In genomic region chr2:168169800-168170113, GRCm38 (mm10) we compare ENCODE assay signal across 8 mouse cellular contexts. TPM values are rescaled to one million over a fixed set of nuclear protein-coding genes. Genes with fewer than 3 reads are reported as not detected.
A peak's percentile ranks its signal among the peaks of the same experiment; 100 is the strongest.
DNase-seq lines count a peak whose midpoint lies in the region; ATAC-seq lines count a peak whose summit lies in the region.

No protein-coding gene starts in this region.

- WGBS in midbrain, embryonic 10.5 days = 1% methylated on average over 9 of the region's 9 CpGs
- WGBS in midbrain, embryonic 16.5 days = 4% methylated on average over 9 of the region's 9 CpGs
- WGBS in limb, embryonic 13.5 days = 1% methylated on average over 9 of the region's 9 CpGs
- WGBS in neural tube, embryonic 13.5 days = 7% methylated on average over 9 of the region's 9 CpGs

- ATAC-seq in midbrain, embryonic 16.5 days = no peak
- peak; percentile 53 for ATAC-seq in erythroblast, adult 5-6 weeks (replicated peaks; ENCODE audit: low FRiP score, poor library complexity, severe bottlenecking)
- no peak; the same call in 1 of the 2 replicates for ATAC-seq in limb, embryonic 13.5 days (ENCODE audit: low FRiP score, low read depth)
- ATAC-seq in neural tube, embryonic 13.5 days (ENCODE audit: low read depth) = 0 out of 2 replicates have a peak, but pooled peaks have one; percentile 4

- no peaks in the 10 kb centered on the region for H3K9me3 ChIP-seq in midbrain, embryonic 10.5 days (replicated peaks)
- H3K9me3 ChIP-seq in midbrain, embryonic 16.5 days (replicated peaks; ENCODE audit: control insufficient read depth, low read length, poor library complexity, severe bottlenecking) = no peaks in the 10 kb centered on the region
- no peaks in the 10 kb centered on the region for H3K9me3 ChIP-seq in limb, embryonic 13.5 days
- no peaks in the 10 kb centered on the region for H3K9me3 ChIP-seq in neural tube, embryonic 13.5 days

- peak overlapping the region; percentile 32 for H3K4me3 ChIP-seq in midbrain, embryonic 10.5 days
- H3K4me3 ChIP-seq in midbrain, embryonic 16.5 days (ENCODE audit: low read depth, low read length) = no peak overlapping the region
- H3K4me3 ChIP-seq in limb, embryonic 13.5 days = 0 out of 2 replicates have a peak overlapping the region, but pooled peaks have one; percentile 8
- H3K4me3 ChIP-seq in neural tube, embryonic 13.5 days = no peak overlapping the region

- peaks cover 41% of the 10 kb centered on the region for H3K4me1 ChIP-seq in midbrain, embryonic 10.5 days
- peaks cover 7% of the 10 kb centered on the region for H3K4me1 ChIP-seq in midbrain, embryonic 16.5 days (ENCODE audit: control insufficient read depth, insufficient read depth, low read length)
- H3K4me1 ChIP-seq in limb, embryonic 13.5 days = peaks cover 41% of the 10 kb centered on the region
- H3K4me1 ChIP-seq in neural tube, embryonic 13.5 days (replicated peaks) = peaks cover 26% of the 10 kb centered on the region

- peak overlapping the region; percentile 67 for H3K27ac ChIP-seq in midbrain, embryonic 10.5 days (replicated peaks)
- no peak overlapping the region for H3K27ac ChIP-seq in midbrain, embryonic 16.5 days (ENCODE audit: low read length)
- peak overlapping the region; percentile 96 for H3K27ac ChIP-seq in limb, embryonic 13.5 days
- H3K27ac ChIP-seq in neural tube, embryonic 13.5 days (replicated peaks) = 0 out of 2 replicates have a peak overlapping the region, but pooled peaks have one; percentile 18

- peaks cover 7% of the 10 kb centered on the region; the same call in 1 of the 2 replicates for H3K36me3 ChIP-seq in midbrain, embryonic 10.5 days
- H3K36me3 ChIP-seq in midbrain, embryonic 16.5 days (ENCODE audit: control insufficient read depth, insufficient read depth, low read length) = no peaks in the 10 kb centered on the region
- H3K36me3 ChIP-seq in limb, embryonic 13.5 days = peaks cover 9% of the 10 kb centered on the region; the same call in 1 of the 2 replicates
- H3K36me3 ChIP-seq in neural tube, embryonic 13.5 days = peaks cover 8% of the 10 kb centered on the region; the same call in 1 of the 2 replicates

- no peak overlapping the region for H3K4me2 ChIP-seq in midbrain, embryonic 16.5 days (ENCODE audit: low read length)
- H3K4me2 ChIP-seq in limb, embryonic 13.5 days (replicated peaks) = peak overlapping the region; percentile 55
- H3K4me2 ChIP-seq in neural tube, embryonic 13.5 days = peak overlapping the region; percentile 18

- H3K9ac ChIP-seq in midbrain, embryonic 16.5 days (ENCODE audit: low read depth, low read length) = no peak overlapping the region
- peak overlapping the region; percentile 31; the same call in 1 of the 2 replicates for H3K9ac ChIP-seq in limb, embryonic 13.5 days
- no peak overlapping the region for H3K9ac ChIP-seq in neural tube, embryonic 13.5 days

- no peaks in the 10 kb centered on the region for H3K27me3 ChIP-seq in midbrain, embryonic 10.5 days (ENCODE audit: low read depth, poor library complexity, severe bottlenecking)
- no peaks in the 10 kb centered on the region for H3K27me3 ChIP-seq in midbrain, embryonic 16.5 days (ENCODE audit: control insufficient read depth, insufficient read depth, low read depth, low read length)
- H3K27me3 ChIP-seq in limb, embryonic 13.5 days = no peaks in the 10 kb centered on the region
- H3K27me3 ChIP-seq in neural tube, embryonic 13.5 days = no peaks in the 10 kb centered on the region

- no peak for DNase-seq in midbrain, embryonic 10.5 days (ENCODE audit: low spot score)
- no peak for DNase-seq in ovary, postnatal 36 days (ENCODE audit: low spot score)
- no peak for DNase-seq in cerebellum, adult 9-11 months
- no peak for DNase-seq in embryo, embryonic 11 days

RNA-seq across cellular contexts. Expression of gene Adnp, which starts 37.2 kb away (rescaled TPM):
- 1.7 and 2.5 TPM in 2 replicates for polyA plus RNA-seq in midbrain, embryonic 10.5 days (2016; fragmentation: Nextera tagmentation; extraction: Ambion mirVana)
- polyA plus RNA-seq in midbrain, embryonic 16.5 days (2015; fragmentation: Nextera tagmentation; extraction: Ambion mirVana) = 2.7 and 2.8 TPM in 2 replicates
- total RNA-seq in erythroblast, adult 5-6 weeks (2015; ENCODE audit: low replicate concordance) = 10.6 and 12.7 TPM in 2 replicates
- total RNA-seq in erythroblast, adult 5-6 weeks (2017; ENCODE audit: low replicate concordance) = 0.17 and 5.4 TPM in 2 replicates
- 3.1 and 4.1 TPM in 2 replicates for polyA plus RNA-seq in limb, embryonic 13.5 days (2015; fragmentation: Nextera tagmentation; extraction: Ambion mirVana)
- polyA plus RNA-seq in neural tube, embryonic 13.5 days (2015; fragmentation: Nextera tagmentation; extraction: Ambion mirVana) = 3.1 and 5.9 TPM in 2 replicates

Comparison
In these comparisons a context has a peak if more than half of its experiments do, and no peak if none do; other contexts are left out.
1. H3K4me3 ChIP-seq: peak in midbrain, embryonic 10.5 days (single experiment) and limb, embryonic 13.5 days (single experiment); none in midbrain, embryonic 16.5 days (single experiment) and neural tube, embryonic 13.5 days (single experiment).
2. ATAC-seq: peak in erythroblast, adult 5-6 weeks (single experiment) and neural tube, embryonic 13.5 days (single experiment); none in midbrain, embryonic 16.5 days (single experiment) and limb, embryonic 13.5 days (single experiment).